Mouse (Mus musculus): ENCODE measurements around the gene Smg9. TPM values are rescaled to one million over a fixed set of nuclear protein-coding genes. Genes with fewer than 3 reads are reported as not detected.
A peak's percentile ranks its signal among the peaks of the same experiment; 100 is the strongest.

The Smg9 gene
- total RNA-seq, 2 experiments from 2014 or later = 34.1 to 39.1 TPM

DNA sequence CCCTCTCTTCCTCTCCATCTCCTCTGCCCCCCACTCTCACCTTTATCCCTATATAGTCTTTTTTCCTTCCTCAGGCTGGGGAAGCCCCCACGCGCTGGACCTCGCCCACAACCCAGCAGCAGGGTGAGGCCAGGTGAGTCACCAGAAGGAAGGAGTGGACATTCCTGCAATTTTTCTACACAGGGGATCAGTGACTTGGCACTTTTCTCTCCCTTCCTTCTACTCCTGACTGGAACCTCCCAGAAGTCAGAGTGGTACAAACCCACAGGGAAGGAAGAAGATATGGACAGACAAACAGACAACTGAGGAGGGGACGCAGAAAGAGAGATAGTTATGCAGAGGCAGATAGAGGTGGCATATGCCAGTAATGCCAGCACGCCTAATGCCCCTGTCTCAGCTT is 60.0 kb downstream of the Smg9 start:
- intact Hi-C loops (cut with DNase I) = loop anchor here (10.0 kb wide), 1 partner anchor 205 kb away; no protein-coding TSS in a partner anchor
- DNase-seq (ENCODE audit: extremely low spot score in 1 of 2, low spot score in 2 of 2) = no peak

DNA sequence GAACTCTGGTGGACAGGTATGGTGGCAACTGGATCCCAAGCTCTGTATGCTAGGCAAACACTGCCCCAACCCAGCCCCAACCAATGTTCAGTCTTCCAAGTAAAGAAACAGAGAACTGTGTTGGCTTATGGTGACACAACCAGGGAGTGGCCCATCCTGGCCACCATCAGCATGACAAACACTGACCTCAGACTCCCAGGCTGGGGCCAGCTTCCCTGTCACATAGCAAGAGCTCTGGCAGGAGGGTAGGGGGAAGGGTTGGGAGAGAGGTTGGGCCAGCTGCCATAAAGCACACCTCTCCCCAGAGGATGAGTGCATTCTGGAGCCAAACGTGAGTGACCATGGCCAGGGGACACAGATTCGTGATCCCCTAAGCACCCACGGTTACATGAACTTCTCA is 60.4 kb downstream of the Smg9 start:
- intact Hi-C loops (cut with DNase I) = loop anchor here (10.0 kb wide), 1 partner anchor 205 kb away; no protein-coding TSS in a partner anchor
- peak in 1 of 2 experiments; percentile 36 for DNase-seq (ENCODE audit: extremely low spot score in 1 of 2, low spot score in 2 of 2)

DNA sequence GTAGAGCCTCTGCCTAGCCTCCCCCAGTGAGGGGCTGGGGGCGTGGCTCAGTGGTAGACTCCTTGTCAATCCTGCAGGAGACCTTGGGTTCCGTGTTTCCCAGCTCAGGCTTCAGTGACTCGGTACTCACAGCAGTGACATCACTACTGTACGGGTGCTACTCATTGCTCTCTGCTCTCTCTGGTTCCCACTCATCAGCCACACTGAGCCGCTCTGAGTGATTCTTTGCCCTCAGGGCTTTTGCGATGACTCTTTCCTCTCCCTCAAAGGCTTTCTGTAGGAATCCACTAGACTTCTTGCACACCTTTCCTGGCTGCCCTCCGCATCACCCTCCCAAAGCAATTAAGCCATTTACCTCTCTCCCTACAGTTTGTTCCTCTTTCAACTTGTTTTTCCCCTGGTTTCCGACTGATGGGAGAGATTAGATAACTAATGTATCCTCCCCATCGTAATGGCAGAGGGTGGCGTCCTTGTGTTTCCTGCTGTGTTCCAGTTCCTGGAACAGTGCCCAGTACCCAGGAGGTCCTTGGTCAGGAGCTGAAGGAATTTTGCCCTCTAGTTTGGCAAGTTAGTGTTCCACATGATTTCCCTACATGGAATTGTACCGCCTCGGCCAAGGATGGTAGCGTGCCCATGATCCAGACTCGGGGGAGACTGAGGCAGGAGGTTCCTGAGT is 62.1 kb downstream of the Smg9 start:
- intact Hi-C loops (cut with DNase I) = no loop called here
- no peak for DNase-seq (ENCODE audit: extremely low spot score in 1 of 2, low spot score in 2 of 2)

DNA sequence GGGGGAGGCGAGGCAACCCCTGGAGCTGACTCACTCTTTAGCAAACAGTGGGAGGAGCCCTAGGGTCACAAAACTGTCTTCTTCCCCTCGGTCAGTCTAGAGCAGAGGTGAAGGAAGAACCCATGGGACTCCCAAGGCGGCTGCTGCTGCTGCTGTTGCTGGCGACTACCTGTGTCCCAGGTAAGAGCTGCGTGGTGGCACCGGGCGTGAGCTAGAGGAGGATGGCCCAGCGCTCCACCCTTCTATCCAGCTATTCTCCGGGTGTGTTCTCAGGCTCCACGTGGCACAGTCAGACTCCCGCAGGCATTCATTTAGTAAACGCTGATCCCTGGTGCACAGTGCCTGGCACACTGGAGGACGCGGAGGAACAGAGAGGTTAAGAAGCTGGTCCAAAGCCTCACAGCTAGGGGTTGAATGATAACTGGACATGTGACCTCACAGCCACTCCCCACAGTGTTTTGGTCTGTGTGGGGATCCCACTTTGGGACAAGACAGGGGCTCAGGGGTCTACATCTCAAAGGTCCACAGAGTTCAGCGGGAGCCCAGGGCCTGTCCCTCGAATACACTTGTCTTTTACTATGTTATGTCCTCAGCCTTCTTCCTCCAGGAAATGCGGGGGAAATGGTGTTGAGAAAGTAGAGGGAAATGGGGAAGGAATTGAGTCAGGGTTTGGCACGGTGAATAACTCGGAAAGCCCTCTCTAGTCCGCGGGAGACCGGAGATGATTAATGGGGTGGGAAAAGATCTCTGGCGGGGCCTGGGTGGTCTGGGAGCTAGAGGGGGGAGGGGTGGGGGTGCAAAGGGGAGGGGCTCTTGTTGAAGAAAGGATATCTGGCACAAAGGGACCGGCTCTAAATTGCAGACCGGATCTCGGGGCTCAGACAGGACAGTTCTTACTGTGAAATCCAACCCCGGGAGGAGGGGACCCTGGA is 63.2 kb downstream of the Smg9 start, which contains the start of gene Plaur:
TSS of gene Plaur (plus strand) at position 97 of the 932 bp plus-strand sequence.
- no peak for DNase-seq (ENCODE audit: extremely low spot score in 1 of 2, low spot score in 2 of 2)

DNA sequence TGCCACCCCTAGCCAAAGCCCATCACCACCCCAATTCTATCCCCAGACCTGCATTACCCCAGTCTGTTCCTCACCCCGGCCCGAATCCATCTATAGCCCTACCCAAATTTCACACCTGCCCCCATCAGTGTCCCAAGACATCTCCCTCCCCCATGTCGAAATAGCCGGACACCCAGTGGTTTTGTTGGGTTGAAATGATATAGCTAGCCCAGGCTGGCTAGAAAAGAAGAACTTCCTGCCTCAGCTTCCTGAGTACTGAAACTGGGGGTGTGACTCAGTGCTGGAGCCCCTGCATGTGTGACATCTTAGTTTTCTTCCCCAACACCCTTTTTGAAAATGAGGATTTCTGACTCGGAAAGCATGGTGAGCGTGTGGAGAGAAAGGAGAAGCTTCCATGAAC is 67.4 kb downstream of the Smg9 start:
- intact Hi-C loops (cut with DNase I) = no loop called here
- no peak for DNase-seq (ENCODE audit: extremely low spot score in 1 of 2, low spot score in 2 of 2)

More for the DNA sequence above, 63.2 kb downstream of the Smg9 start, which contains the start of gene Plaur:
- intact Hi-C loops (cut with DNase I) = no loop called here

DNA sequence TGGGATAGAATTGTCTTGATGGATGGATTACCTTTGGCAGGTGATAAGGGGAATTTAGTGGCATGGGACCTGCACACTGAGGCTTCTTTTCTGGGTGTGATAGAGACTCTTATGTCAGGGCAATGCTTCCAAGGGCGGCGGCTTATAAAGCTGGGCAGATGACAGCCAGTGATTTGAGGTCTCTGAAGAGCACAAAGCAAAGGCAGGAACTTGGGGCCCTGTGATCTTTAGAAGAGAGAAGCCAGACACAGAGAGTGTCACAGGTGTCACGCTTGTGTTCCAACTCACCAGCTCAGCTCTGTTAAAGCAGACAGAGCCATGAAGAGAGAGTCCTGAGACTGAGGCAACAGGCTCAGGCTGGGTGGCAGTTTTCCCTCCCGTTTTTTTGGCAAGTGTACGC is 68.5 kb downstream of the Smg9 start:
- DNase-seq (ENCODE audit: extremely low spot score in 1 of 2, low spot score in 2 of 2) = no peak
- intact Hi-C loops (cut with DNase I) = no loop called here

DNA sequence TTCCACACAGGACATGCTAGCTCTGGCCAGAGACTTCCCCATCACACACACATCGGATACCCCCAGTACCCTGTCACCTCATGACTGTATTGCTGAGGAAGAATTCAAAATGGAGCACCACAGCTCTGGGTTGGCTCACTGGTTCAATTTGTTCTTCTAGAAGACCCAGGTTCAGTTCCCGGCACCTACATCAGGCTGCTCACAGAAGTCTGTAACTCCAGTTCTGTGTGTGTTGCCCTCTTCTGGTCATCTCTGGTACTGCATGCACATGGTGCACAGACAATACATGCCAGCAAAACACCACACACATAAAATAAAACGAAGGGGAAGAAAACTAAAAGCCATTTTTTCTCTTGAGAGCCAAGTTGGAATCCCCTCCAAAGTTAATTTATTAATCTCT is 69.7 kb downstream of the Smg9 start:
- intact Hi-C loops (cut with DNase I) = no loop called here

DNA sequence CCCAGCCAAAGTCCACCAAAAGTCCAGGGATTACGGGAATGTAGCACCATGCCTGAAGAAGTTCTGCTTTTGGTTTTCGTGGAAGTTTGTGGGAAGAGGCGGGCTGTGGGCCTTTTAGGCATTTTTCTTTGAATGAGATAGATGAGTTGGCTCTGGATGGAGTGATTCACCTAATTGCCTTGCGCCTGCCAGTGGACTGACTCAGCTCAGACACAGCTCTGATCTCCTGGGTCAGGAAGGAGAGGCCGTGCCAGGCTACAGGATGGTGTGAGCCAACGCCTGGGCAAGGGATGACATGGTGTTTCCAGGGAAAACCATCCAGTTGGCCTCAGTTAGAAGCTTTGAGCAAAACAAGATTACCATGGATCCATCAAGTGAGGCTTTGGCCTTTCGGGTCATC is 70.9 kb downstream of the Smg9 start:
- intact Hi-C loops (cut with DNase I) = loop anchor here (10.0 kb wide), 1 partner anchor 136 kb away; the partner anchor contains the start of gene Tescl
- DNase-seq (ENCODE audit: extremely low spot score in 1 of 2, low spot score in 2 of 2) = no peak

More for the DNA sequence above, 69.7 kb downstream of the Smg9 start:
- no peak for DNase-seq (ENCODE audit: extremely low spot score in 1 of 2, low spot score in 2 of 2)

Other genes starting within 250 kb of the Smg9 start
- gene Zfp114, start 224.6 kb upstream of the Smg9 start, total RNA-seq (2021) = 1 to 10 TPM; 4.5 to 4.9 TPM
- 10 to 100 TPM in 1 of 2 experiments, 1 to 10 TPM in 1; 8.6 to 10.2 TPM for gene Zfp111, start 188.2 kb upstream of the Smg9 start, total RNA-seq (2021)
- 1 to 10 TPM; 5.1 to 6.1 TPM for gene Zfp109, start 162.1 kb upstream of the Smg9 start, total RNA-seq (2021)
- 1 to 10 TPM; 6.1 to 6.6 TPM for gene Zfp108, start 144.8 kb upstream of the Smg9 start, total RNA-seq (2021)
- gene Zfp93, start 129.2 kb upstream of the Smg9 start, total RNA-seq (2021) = 1 to 10 TPM; 8.7 to 8.9 TPM
- gene Zfp61, start 98.4 kb upstream of the Smg9 start, total RNA-seq (2021) = 10 to 100 TPM; 20.6 to 21.3 TPM
- gene Zfp94, start 83.0 kb upstream of the Smg9 start, total RNA-seq (2021) = 10 to 100 TPM; 14.8 to 16.0 TPM
- gene Tescl, start 65.7 kb upstream of the Smg9 start, total RNA-seq (2021) = not detected
- gene Lypd5, start 50.4 kb upstream of the Smg9 start, total RNA-seq (2021) = under 1 TPM in 1 of 2 experiments, not detected in 1; 0.15 TPM
- gene Kcnn4, start 29.4 kb upstream of the Smg9 start, total RNA-seq (2021) = under 1 TPM; 0.17 to 0.41 TPM
- under 1 TPM in 1 of 2 experiments, not detected in 1; 0.20 TPM for gene Irgc1, start 52.7 kb downstream of the Smg9 start, total RNA-seq (2021)
- 1 to 10 TPM in 1 of 2 experiments, under 1 TPM in 1; 0.85 to 1.4 TPM for gene Plaur, start 62.9 kb downstream of the Smg9 start, total RNA-seq (2021)
- 100 to 1,000 TPM; 305 to 320 TPM for gene Cadm4, start 82.4 kb downstream of the Smg9 start, total RNA-seq (2021)
- gene Zfp428, start 107.4 kb downstream of the Smg9 start, total RNA-seq (2021) = 10 to 100 TPM; 61.9 to 67.5 TPM
- gene AC161166.1, start 112.8 kb downstream of the Smg9 start, total RNA-seq (2021) = not detected
- gene Irgq, start 131.1 kb downstream of the Smg9 start, total RNA-seq (2021) = 100 to 1,000 TPM; 105 to 110 TPM
- not detected for gene Pinlyp, start 146.5 kb downstream of the Smg9 start, total RNA-seq (2021)
- gene Xrcc1, start 146.7 kb downstream of the Smg9 start, total RNA-seq (2021) = 10 to 100 TPM; 32.5 to 41.2 TPM
- gene Ethe1, start 187.9 kb downstream of the Smg9 start, total RNA-seq (2021) = 10 to 100 TPM; 11.9 to 13.0 TPM
- gene Zfp575, start 188.0 kb downstream of the Smg9 start, total RNA-seq (2021) = 1 to 10 TPM; 7.7 to 8.3 TPM
- under 1 TPM; 0.41 to 0.54 TPM for gene Phldb3, start 211.1 kb downstream of the Smg9 start, total RNA-seq (2021)
- under 1 TPM; 0.47 to 0.57 TPM for gene Lypd3, start 236.9 kb downstream of the Smg9 start, total RNA-seq (2021)